Mouse (Mus musculus) embryonic fibroblast, embryonic 13.5 days (primary cell): ENCODE results near the gene Tanc1.

Experiments used
- CTCF ChIP-seq: IDR thresholded peaks from 2 replicates; pipeline ENCODE4 v1.5.1; 2011; ENCODE audit warnings: mild to moderate bottlenecking, control low read depth, low read length, moderate library complexity, borderline replicate concordance; ENCODE audit not compliant: insufficient read depth
- POLR2A ChIP-seq: IDR thresholded peaks from 2 replicates; pipeline ENCODE4 v1.6.1; 2011; ENCODE audit warnings: low read depth, mild to moderate bottlenecking, control low read depth, low read length, moderate library complexity

DNA sequence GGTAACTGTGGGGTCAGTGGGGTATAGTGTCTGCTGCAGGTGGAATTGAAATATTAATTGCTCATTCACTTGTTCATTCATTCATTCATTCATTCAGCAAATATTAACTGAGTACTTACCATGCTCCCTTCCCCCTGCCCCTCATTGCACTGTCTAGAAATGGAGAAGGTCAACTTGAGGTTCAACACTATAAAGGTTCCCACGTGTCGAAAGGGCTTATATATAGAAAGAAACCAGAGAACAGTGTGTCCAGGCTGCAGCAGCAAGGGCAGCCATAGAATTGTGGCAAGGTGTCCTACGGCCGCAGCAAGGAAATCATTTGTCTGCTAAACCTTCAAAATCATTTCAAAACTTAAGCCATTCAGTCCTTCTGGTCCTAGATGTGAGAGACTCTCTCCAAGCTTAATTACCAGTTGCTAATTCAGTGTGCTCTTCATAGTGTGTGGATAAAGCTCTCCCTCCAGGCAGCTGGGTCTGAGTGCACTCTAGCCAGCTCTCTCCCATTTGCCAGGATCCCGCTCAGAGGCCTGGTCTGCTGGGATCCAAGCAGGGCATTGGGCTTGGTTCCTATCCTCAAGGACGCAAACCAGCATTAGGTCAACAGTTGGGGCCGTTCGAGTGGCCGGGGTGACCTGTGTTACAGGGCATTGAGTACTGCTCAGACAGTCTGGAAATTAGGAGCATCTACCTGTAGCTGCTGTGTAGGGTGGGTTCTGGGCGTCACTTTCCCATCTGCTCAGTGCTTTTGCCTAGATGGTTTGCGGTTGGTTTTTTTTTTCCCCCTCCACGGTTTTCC is 172.2 kb downstream of the Tanc1 start:
- TF ChIP-seq CTCF = no peak
- no peak for TF ChIP-seq POLR2A
